28 mouse cellular contexts compared by ENCODE assay signal in genomic region chr10:77647461-77647860, GRCm38 (mm10). TPM values are rescaled to one million over a fixed set of nuclear protein-coding genes. Genes with fewer than 3 reads are reported as not detected.
DNase-seq lines count a peak whose midpoint lies in the region; ATAC-seq and TF ChIP-seq lines count a peak whose summit lies in the region.
"Had no signal": no experiment of that assay in that cellular context is flagged by ENCODE, and none has a peak within 500 bp of the region (broad histone marks: within the 10 kb centered on the region; RNA-seq: fewer than 3 reads in every experiment).

No protein-coding gene starts in this region.

- H3K4me1 ChIP-seq in forebrain, embryonic 14.5 days (ENCODE audit: control insufficient read depth, insufficient read depth, low read length): no peaks in the 10 kb centered on the region
- H3K4me1 ChIP-seq in forebrain, embryonic 11.5 days (replicated peaks; ENCODE audit: control insufficient read depth, insufficient read depth, low read length): no peaks in the 10 kb centered on the region
- H3K4me1 ChIP-seq: intestine, embryonic 15.5 days had no signal

- H3K27ac ChIP-seq in forebrain, embryonic 14.5 days (ENCODE audit: low read depth, low read length): no peak overlapping the region
- no peak overlapping the region for H3K27ac ChIP-seq in forebrain, embryonic 11.5 days (ENCODE audit: low read depth, low read length)
- peak overlapping the region; percentile 43 for H3K27ac ChIP-seq in layer of hippocampus, adult 2 months
- H3K27ac ChIP-seq: heart, embryonic 13.5 days; hindbrain, embryonic 12.5 days; intestine, embryonic 15.5 days had no signal

- H3K4me3 ChIP-seq in forebrain, embryonic 14.5 days (ENCODE audit: low read depth, low read length): no peak overlapping the region
- H3K4me3 ChIP-seq in forebrain, embryonic 11.5 days (ENCODE audit: low read depth, low read length): no peak overlapping the region
- H3K4me3 ChIP-seq in layer of hippocampus, adult 2 months: no peak overlapping the region
- H3K4me3 ChIP-seq: heart, embryonic 13.5 days; hindbrain, embryonic 12.5 days; intestine, embryonic 15.5 days had no signal

- H3K9ac ChIP-seq in forebrain, embryonic 14.5 days (ENCODE audit: low read length): no peak overlapping the region
- H3K9ac ChIP-seq in forebrain, embryonic 11.5 days (ENCODE audit: low read length): no peak overlapping the region
- H3K9ac ChIP-seq: heart, embryonic 13.5 days; hindbrain, embryonic 12.5 days; intestine, embryonic 15.5 days had no signal

- TF ChIP-seq CTCF in layer of hippocampus, adult 2 months (conservative IDR thresholded peaks at IDR 0.05): no peak

- H3K9me3 ChIP-seq in forebrain, embryonic 14.5 days (replicated peaks; ENCODE audit: control insufficient read depth, low read length): no peaks in the 10 kb centered on the region
- no peaks in the 10 kb centered on the region for H3K9me3 ChIP-seq in forebrain, embryonic 11.5 days (ENCODE audit: control insufficient read depth, low read length)
- H3K9me3 ChIP-seq: heart, embryonic 13.5 days; hindbrain, embryonic 12.5 days; intestine, embryonic 15.5 days had no signal

- 74% methylated on average over 1 of the region's 1 CpGs for WGBS in forebrain, embryonic 14.5 days
- WGBS in forebrain, embryonic 11.5 days: 67% methylated on average over 1 of the region's 1 CpGs

- peak; percentile 33; the same call in 1 of the 2 replicates for ATAC-seq in forebrain, embryonic 14.5 days
- no peak for ATAC-seq in forebrain, embryonic 11.5 days (replicated peaks; ENCODE audit: low FRiP score)
- ATAC-seq: activated CD4-positive, CD25-positive, alpha-beta regulatory T cell, adult 4 months; hindbrain, embryonic 16.5 days; intestine, embryonic 15.5 days had no signal

- H3K4me2 ChIP-seq in forebrain, embryonic 14.5 days (ENCODE audit: low read length): no peak overlapping the region
- H3K4me2 ChIP-seq in forebrain, embryonic 11.5 days (ENCODE audit: low read depth, low read length, severe bottlenecking): no peak overlapping the region
- H3K4me2 ChIP-seq: heart, embryonic 13.5 days; hindbrain, embryonic 12.5 days; intestine, embryonic 15.5 days had no signal

- H3K36me3 ChIP-seq in forebrain, embryonic 14.5 days (ENCODE audit: control insufficient read depth, insufficient read depth, low read length): peaks cover 44% of the 10 kb centered on the region
- peaks cover 13% of the 10 kb centered on the region for H3K36me3 ChIP-seq in forebrain, embryonic 11.5 days (ENCODE audit: control insufficient read depth, insufficient read depth, low read length)

- DNase-seq in cerebellum, postnatal 10 days: peak; percentile 57 to 65
- no peak for DNase-seq in cerebellum, postnatal 36 days
- DNase-seq in forebrain, embryonic 14.5 days (ENCODE audit: low spot score): peak; percentile 22
- no peak for DNase-seq in forebrain, embryonic 11.5 days (ENCODE audit: low spot score)
- DNase-seq in layer of hippocampus, adult 2 months (ENCODE audit: low spot score in 2 of 2): no peak
- no peak for DNase-seq in layer of hippocampus, adult 8-10 months (ENCODE audit: low spot score in 2 of 2)
- DNase-seq: adrenal gland, adult 8-10 months; adrenal gland, postnatal 25 days; cerebellum, adult 18-20 months; cerebellum, adult 9-10 months; gastrocnemius, postnatal 25 days; heart, adult 18-20 months; heart, postnatal 14 days; heart, postnatal 4 days; kidney, adult 11 months; kidney, adult 8-10 months had no signal

- H3K27me3 ChIP-seq in forebrain, embryonic 14.5 days (replicated peaks; ENCODE audit: control insufficient read depth, insufficient read depth, low read length): no peaks in the 10 kb centered on the region
- H3K27me3 ChIP-seq in forebrain, embryonic 11.5 days (ENCODE audit: control insufficient read depth, insufficient read depth, low read length): no peaks in the 10 kb centered on the region
- H3K27me3 ChIP-seq: heart, embryonic 13.5 days; hindbrain, embryonic 12.5 days; intestine, embryonic 15.5 days had no signal

RNA-seq across cellular contexts. Expression of gene Ube2g2, which starts 25.4 kb away (rescaled TPM):
- polyA plus RNA-seq in forebrain, embryonic 14.5 days (2014; fragmentation: Nextera tagmentation; extraction: Ambion mirVana): 72.6 and 73.6 TPM in 2 replicates
- 76.7 and 78.1 TPM in 2 replicates for polyA plus RNA-seq in forebrain, embryonic 11.5 days (2014; fragmentation: Nextera tagmentation; extraction: Ambion mirVana)
- total RNA-seq in layer of hippocampus, adult 2 months (2021): 10 to 100 TPM; 81.6 to 95.4 TPM
- total RNA-seq in layer of hippocampus, adult 8-10 months (2022): 10 to 100 TPM; 64.2 to 89.9 (median 76.6) TPM

RNA-seq across cellular contexts. Expression of gene Tspear, which starts 38.9 kb away (rescaled TPM):
- polyA plus RNA-seq in forebrain, embryonic 14.5 days (2014; fragmentation: Nextera tagmentation; extraction: Ambion mirVana): 0.45 and 0.55 TPM in 2 replicates
- 1.4 and 1.5 TPM in 2 replicates for polyA plus RNA-seq in forebrain, embryonic 11.5 days (2014; fragmentation: Nextera tagmentation; extraction: Ambion mirVana)
- total RNA-seq in layer of hippocampus, adult 2 months (2021): not detected
- total RNA-seq in layer of hippocampus, adult 8-10 months (2022): not detected
- total RNA-seq: gastrocnemius, adult 8-10 months; gastrocnemius, postnatal 25 days; heart, adult 18-20 months; heart, postnatal 4 days had no signal

RNA-seq across cellular contexts. Expression of gene Gm49325, which starts 41.5 kb away (rescaled TPM):
- polyA plus RNA-seq in forebrain, embryonic 14.5 days (2014; fragmentation: Nextera tagmentation; extraction: Ambion mirVana): 1.7 and 16.2 TPM in 2 replicates
- polyA plus RNA-seq in forebrain, embryonic 11.5 days (2014; fragmentation: Nextera tagmentation; extraction: Ambion mirVana): not detected in 2 replicates
- 10 to 100 TPM; 18.3 to 27.0 TPM for total RNA-seq in layer of hippocampus, adult 2 months (2021)
- 10 to 100 TPM in 3 of 4 experiments, 1 to 10 TPM in 1; 7.6 to 33.3 (median 12.1) TPM for total RNA-seq in layer of hippocampus, adult 8-10 months (2022)
- polyA plus RNA-seq: brain, embryonic 14.5 days; gonadal fat pad, adult 2 months; heart, embryonic 13.5 days; hindbrain, embryonic 16.5 days had no signal

RNA-seq across cellular contexts. Expression of gene Sumo3, which starts 41.6 kb away (rescaled TPM):
- polyA plus RNA-seq in forebrain, embryonic 14.5 days (2014; fragmentation: Nextera tagmentation; extraction: Ambion mirVana): 277 and 308 TPM in 2 replicates
- polyA plus RNA-seq in forebrain, embryonic 11.5 days (2014; fragmentation: Nextera tagmentation; extraction: Ambion mirVana): 336 and 367 TPM in 2 replicates
- total RNA-seq in layer of hippocampus, adult 2 months (2021): 100 to 1,000 TPM; 131 to 138 TPM
- total RNA-seq in layer of hippocampus, adult 8-10 months (2022): 100 to 1,000 TPM; 144 to 152 (median 147) TPM

RNA-seq across cellular contexts. Expression of gene Gm19402, which starts 43.1 kb away (rescaled TPM):
- not detected in 2 replicates for polyA plus RNA-seq in forebrain, embryonic 14.5 days (2014; fragmentation: Nextera tagmentation; extraction: Ambion mirVana)
- polyA plus RNA-seq in forebrain, embryonic 11.5 days (2014; fragmentation: Nextera tagmentation; extraction: Ambion mirVana): not detected in 2 replicates
- not detected for total RNA-seq in layer of hippocampus, adult 2 months (2021)
- total RNA-seq in layer of hippocampus, adult 8-10 months (2022): not detected
- total RNA-seq: adrenal gland, adult 8-10 months; adrenal gland, postnatal 25 days; ES-E14; gastrocnemius, adult 8-10 months; gastrocnemius, postnatal 25 days; heart, adult 18-20 months; heart, postnatal 14 days; heart, postnatal 4 days had no signal
- polyA plus RNA-seq: activated CD4-positive, CD25-positive, alpha-beta regulatory T cell, adult 4 months; brain, embryonic 14.5 days; embryonic facial prominence, embryonic 11.5 days; embryonic facial prominence, embryonic 14.5 days; gonadal fat pad, adult 2 months; heart, embryonic 13.5 days; heart, embryonic 16.5 days; hindbrain, embryonic 12.5 days; hindbrain, embryonic 16.5 days; intestine, embryonic 15.5 days had no signal

Comparison
In these comparisons a context has a peak if more than half of its experiments do, and no peak if none do; other contexts are left out.
1. DNase-seq: peak in cerebellum, postnatal 10 days (2 of 2) and forebrain, embryonic 14.5 days (single experiment); none in cerebellum, postnatal 36 days (0 of 2), forebrain, embryonic 11.5 days (single experiment), layer of hippocampus, adult 2 months (0 of 2) and layer of hippocampus, adult 8-10 months (0 of 2).